In the genomic region with DNA sequence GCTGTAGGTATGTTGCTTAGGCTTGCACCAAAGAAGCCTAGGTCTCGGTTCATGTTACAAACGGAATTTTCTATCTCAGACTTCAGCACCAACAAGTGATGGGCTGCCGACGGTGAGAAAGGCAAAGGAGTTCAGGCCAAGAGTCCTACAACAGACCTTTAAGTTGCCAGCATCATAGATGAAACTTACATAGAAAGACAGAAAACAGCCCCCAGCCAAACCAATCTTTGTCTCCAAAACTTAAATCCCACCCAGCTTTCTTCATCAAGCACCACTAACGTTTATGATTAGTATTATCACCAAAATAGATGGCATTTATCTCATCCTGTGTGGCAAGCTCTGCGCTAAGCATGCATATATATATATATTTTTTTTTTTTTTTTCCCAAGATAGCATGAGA, we compare ENCODE assay signal across 9 mouse cellular contexts. TPM values are rescaled to one million over a fixed set of nuclear protein-coding genes. Genes with fewer than 3 reads are reported as not detected.
DNase-seq lines count a peak whose midpoint lies in the region; ATAC-seq and TF ChIP-seq lines count a peak whose summit lies in the region.
"Had no signal": no experiment of that assay in that cellular context is flagged by ENCODE, and none has a peak within 500 bp of the region (broad histone marks: within the 10 kb centered on the region; RNA-seq: fewer than 3 reads in every experiment).

No protein-coding gene starts in this region.

- H3K4me1 ChIP-seq in heart, embryonic 10.5 days = peaks cover 29% of the 10 kb centered on the region
- peaks cover 52% of the 10 kb centered on the region for H3K4me1 ChIP-seq in E14TG2a.4 (replicated peaks; ENCODE audit: low read depth, low read length)
- peaks cover 15% of the 10 kb centered on the region for H3K4me1 ChIP-seq in forebrain, embryonic 16.5 days (replicated peaks; ENCODE audit: control insufficient read depth, insufficient read depth, low read length)
- peaks cover 16% of the 10 kb centered on the region for H3K4me1 ChIP-seq in liver, embryonic 16.5 days (ENCODE audit: control insufficient read depth, low read depth, low read length)

- H3K36me3 ChIP-seq in heart, embryonic 10.5 days = no peaks in the 10 kb centered on the region
- peaks cover 8% of the 10 kb centered on the region; the same call in 1 of the 2 replicates for H3K36me3 ChIP-seq in E14TG2a.4 (ENCODE audit: insufficient read depth, low read length)
- H3K36me3 ChIP-seq in forebrain, embryonic 16.5 days (ENCODE audit: control insufficient read depth, insufficient read depth) = no peaks in the 10 kb centered on the region
- no peaks in the 10 kb centered on the region for H3K36me3 ChIP-seq in liver, embryonic 16.5 days (ENCODE audit: control insufficient read depth, insufficient read depth)

- WGBS in heart, embryonic 10.5 days = 9% methylated on average over 6 of the region's 6 CpGs
- 8% methylated on average over 6 of the region's 6 CpGs for WGBS in forebrain, embryonic 16.5 days
- 13% methylated on average over 6 of the region's 6 CpGs for WGBS in liver, embryonic 16.5 days (ENCODE audit: insufficient replicate concordance)

- DNase-seq in heart, embryonic 10.5 days (ENCODE audit: low spot score) = no peak
- no peak for DNase-seq in heart, postnatal 10 days
- no peak for DNase-seq in ovary, postnatal 14 days (ENCODE audit: low spot score)
- no peak for DNase-seq in cerebellum, adult 11-12 months

- H3K9me3 ChIP-seq in heart, embryonic 10.5 days = no peaks in the 10 kb centered on the region
- no peaks in the 10 kb centered on the region for H3K9me3 ChIP-seq in E14TG2a.4 (ENCODE audit: low read length)
- no peaks in the 10 kb centered on the region for H3K9me3 ChIP-seq in forebrain, embryonic 16.5 days (ENCODE audit: control insufficient read depth, low read length)
- H3K9me3 ChIP-seq in liver, embryonic 16.5 days (replicated peaks; ENCODE audit: control insufficient read depth, low read length) = no peaks in the 10 kb centered on the region

- TF ChIP-seq CTCF in E14TG2a.4 (conservative IDR thresholded peaks at IDR 0.05; ENCODE audit: low read length) = no peak

- H3K27ac ChIP-seq in heart, embryonic 10.5 days = peak overlapping the region; percentile 100; the same call in 1 of the 2 replicates
- H3K27ac ChIP-seq in forebrain, embryonic 16.5 days (ENCODE audit: low read length) = no peak overlapping the region
- H3K27ac ChIP-seq in liver, embryonic 16.5 days (ENCODE audit: low read length) = peak overlapping the region; percentile 77; the same call in 1 of the 2 replicates

- H3K4me3 ChIP-seq in heart, embryonic 10.5 days = peak overlapping the region; percentile 86
- H3K4me3 ChIP-seq in E14TG2a.4 (replicated peaks; ENCODE audit: low read length) = peak overlapping the region; percentile 93
- peak overlapping the region; percentile 99 for H3K4me3 ChIP-seq in forebrain, embryonic 16.5 days (replicated peaks; ENCODE audit: low read length)
- H3K4me3 ChIP-seq in liver, embryonic 16.5 days (ENCODE audit: low read depth, low read length) = peak overlapping the region; percentile 78

- H3K9ac ChIP-seq in forebrain, embryonic 16.5 days (replicated peaks; ENCODE audit: low read depth, low read length) = peak overlapping the region; percentile 96
- H3K9ac ChIP-seq in liver, embryonic 16.5 days (ENCODE audit: low read depth, low read length) = peak overlapping the region; percentile 90

- intact Hi-C loops in heart, postnatal 10 days (cut with DNase I) = no loop called here

- H3K4me2 ChIP-seq in forebrain, embryonic 16.5 days (ENCODE audit: low read length) = peak overlapping the region; percentile 67
- peak overlapping the region; percentile 97 for H3K4me2 ChIP-seq in liver, embryonic 16.5 days (ENCODE audit: low read depth, low read length)

- peaks cover 3% of the 10 kb centered on the region; the same call in 1 of the 2 replicates for H3K27me3 ChIP-seq in heart, embryonic 10.5 days (ENCODE audit: insufficient read depth, poor library complexity, severe bottlenecking)
- H3K27me3 ChIP-seq in E14TG2a.4 (ENCODE audit: insufficient read depth, low read length) = peaks cover 7% of the 10 kb centered on the region
- H3K27me3 ChIP-seq in forebrain, embryonic 16.5 days (replicated peaks; ENCODE audit: control insufficient read depth, insufficient read depth, low read length) = no peaks in the 10 kb centered on the region
- H3K27me3 ChIP-seq in liver, embryonic 16.5 days (ENCODE audit: control insufficient read depth, insufficient read depth, low read depth, low read length) = no peaks in the 10 kb centered on the region

- ATAC-seq in forebrain, embryonic 16.5 days = no peak
- ATAC-seq in liver, embryonic 16.5 days (ENCODE audit: low read depth) = no peak
- ATAC-seq in erythroid progenitor cell, adult 5-6 weeks (replicated peaks; ENCODE audit: low FRiP score, poor library complexity, severe bottlenecking) = no peak

RNA-seq across cellular contexts. Expression of gene Rnf169, which starts 1.2 kb away (rescaled TPM):
- polyA plus RNA-seq in heart, embryonic 10.5 days (2016; fragmentation: Nextera tagmentation; extraction: Ambion mirVana) = 3.1 and 4.3 TPM in 2 replicates
- total RNA-seq in heart, postnatal 10 days (2021) = 10 to 100 TPM; 15.7 TPM
- 5.5 TPM in 2 replicates for polyA plus RNA-seq in forebrain, embryonic 16.5 days (2015; fragmentation: Nextera tagmentation; extraction: Ambion mirVana)
- polyA plus RNA-seq in liver, embryonic 16.5 days (2015; fragmentation: Nextera tagmentation; extraction: Ambion mirVana) = 1.4 and 1.5 TPM in 2 replicates
- 1.7 and 3.6 TPM in 2 replicates for total RNA-seq in erythroid progenitor cell, adult 5-6 weeks (2015; ENCODE audit: low replicate concordance)
- 10.3 and 10.5 TPM in 2 replicates for total RNA-seq in erythroid progenitor cell, adult 5-6 weeks (2017; ENCODE audit: low replicate concordance)

RNA-seq across cellular contexts. Expression of gene Chrdl2, which starts 26.9 kb away (rescaled TPM):
- 0.65 TPM in 1 of 2 replicates, not detected in the other for polyA plus RNA-seq in heart, embryonic 10.5 days (2016; fragmentation: Nextera tagmentation; extraction: Ambion mirVana)
- total RNA-seq in heart, postnatal 10 days (2021) = not detected
- polyA plus RNA-seq in forebrain, embryonic 16.5 days (2015; fragmentation: Nextera tagmentation; extraction: Ambion mirVana) = 0.16 and 0.30 TPM in 2 replicates
- polyA plus RNA-seq in liver, embryonic 16.5 days (2015; fragmentation: Nextera tagmentation; extraction: Ambion mirVana) = not detected in 2 replicates
- total RNA-seq in erythroid progenitor cell, adult 5-6 weeks (2015; ENCODE audit: low replicate concordance) = not detected in 2 replicates
- not detected in 2 replicates for total RNA-seq in erythroid progenitor cell, adult 5-6 weeks (2017; ENCODE audit: low replicate concordance)
- total RNA-seq: granulocyte monocyte progenitor cell, adult 5-6 weeks had no signal
